Mouse (Mus musculus) layer of hippocampus, postnatal 25 days (tissue): Measurements from ENCODE around the gene Hdac2. TPM values are rescaled to one million over a fixed set of nuclear protein-coding genes. Genes with fewer than 3 reads are reported as not detected.

Experiments used
- total RNA-seq, 2 experiments: library from RNA; stranded (reverse); gene quantifications; 2 replicates each; pipeline ENCODE4 v1.2.3; 2021

Hdac2 gene
- total RNA-seq, 2 experiments from 2014 or later = 94.9 to 96.3 TPM

Other genes starting within 250 kb of the Hdac2 start
- gene Marcks, start 164.4 kb downstream of the Hdac2 start, total RNA-seq = 100 to 1,000 TPM; 130 to 131 TPM